Mouse (Mus musculus) neural tube, embryonic 15.5 days (tissue): ENCODE data around the gene Tmem139. TPM values are rescaled to one million over a fixed set of nuclear protein-coding genes. Genes with fewer than 3 reads are reported as not detected.

Experiments
- ATAC-seq: fragments of 200-750 bp; cut with Nextera tagmentation; 2 replicates; pipeline ENCODE4 v1.8.0; 2017; ENCODE audit warnings: mild to moderate bottlenecking, moderate TSS enrichment, moderate library complexity; ENCODE audit not compliant: low FRiP score
- H3K27ac ChIP-seq: fragments of 300-500 bp; sonication (generic); replicated peaks from 2 replicates; pipeline ENCODE4 v1.5.1; 2015; ENCODE audit warnings: mild to moderate bottlenecking, inconsistent platforms
- H3K27me3 ChIP-seq: fragments of 300-500 bp; sonication (generic); replicated peaks from 2 replicates; pipeline ENCODE4 v1.6.1; 2015; ENCODE audit warnings: inconsistent platforms
- H3K36me3 ChIP-seq: fragments of 300-500 bp; sonication (generic); 2 replicates; pipeline ENCODE4 v1.6.1; 2015; ENCODE audit warnings: inconsistent platforms
- H3K4me1 ChIP-seq: fragments of 300-500 bp; sonication (generic); 2 replicates; pipeline ENCODE4 v1.6.1; 2015; ENCODE audit warnings: inconsistent platforms
- H3K4me2 ChIP-seq: fragments of 300-500 bp; sonication (generic); 2 replicates; pipeline ENCODE4 v1.6.1; 2015; ENCODE audit warnings: inconsistent platforms, mild to moderate bottlenecking, moderate library complexity
- H3K4me3 ChIP-seq: fragments of 300-500 bp; sonication (generic); replicated peaks from 2 replicates; pipeline ENCODE4 v1.5.1; 2015; ENCODE audit warnings: mild to moderate bottlenecking, inconsistent platforms
- H3K9ac ChIP-seq: fragments of 300-500 bp; sonication (generic); replicated peaks from 2 replicates; pipeline ENCODE4 v1.6.1; 2015; ENCODE audit warnings: mild to moderate bottlenecking, inconsistent platforms
- H3K9me3 ChIP-seq: fragments of 300-500 bp; sonication (generic); replicated peaks from 2 replicates; pipeline ENCODE4 v1.6.1; 2016; ENCODE audit warnings: inconsistent platforms
- WGBS: fragments of 180-500 bp; shearing (Covaris S2); methylation state at CpG from one replicate; pipeline ENCODE4 v1.1.7; 2015; ENCODE audit warnings: mixed read lengths; 5-methylcytosine and 5-hydroxymethylcytosine counted together
- polyA plus RNA-seq: library from polyadenylated mRNA; unstranded; fragments of >200 nt; fragmentation: Nextera tagmentation; extraction: Ambion mirVana; gene quantifications from 2 replicates; pipeline ENCODE4 v1.2.1, GENCODE M21; 2015

The Tmem139 gene
- polyA plus RNA-seq, 1 experiment from 2014 or later = 0.13 TPM

DNA sequence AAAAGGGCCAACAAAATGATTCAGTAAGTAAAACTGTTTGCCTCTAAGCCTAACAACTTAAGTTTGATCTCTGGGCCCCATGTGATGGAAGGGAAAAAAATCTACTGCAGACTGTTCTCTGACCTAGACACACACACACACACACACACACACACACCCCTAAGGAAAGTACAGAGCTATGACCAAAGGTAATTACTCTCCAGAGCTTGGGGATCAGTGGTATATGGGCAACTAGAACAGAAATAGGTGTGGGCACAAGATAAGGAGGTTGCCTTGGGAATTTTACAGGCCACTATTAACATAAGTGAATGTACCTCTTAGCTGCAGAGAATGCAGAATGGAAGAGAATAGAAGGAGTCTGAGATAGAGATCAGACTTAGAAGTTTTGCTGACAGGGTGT lies 25.8 kb downstream of the Tmem139 start:
- Histone ChIP-seq H3K9me3 (no peaks in the 10 kb centered on the region), H3K36me3 (peaks cover 38% of the 10 kb centered on the region), H3K9ac (no peak overlapping the region), H3K27me3 (no peaks in the 10 kb centered on the region), H3K27ac (no peak overlapping the region), H3K4me2 (no peak overlapping the region), H3K4me3 (no peak overlapping the region), H3K4me1 (no peaks in the 10 kb centered on the region)
- no peak for ATAC-seq

DNA sequence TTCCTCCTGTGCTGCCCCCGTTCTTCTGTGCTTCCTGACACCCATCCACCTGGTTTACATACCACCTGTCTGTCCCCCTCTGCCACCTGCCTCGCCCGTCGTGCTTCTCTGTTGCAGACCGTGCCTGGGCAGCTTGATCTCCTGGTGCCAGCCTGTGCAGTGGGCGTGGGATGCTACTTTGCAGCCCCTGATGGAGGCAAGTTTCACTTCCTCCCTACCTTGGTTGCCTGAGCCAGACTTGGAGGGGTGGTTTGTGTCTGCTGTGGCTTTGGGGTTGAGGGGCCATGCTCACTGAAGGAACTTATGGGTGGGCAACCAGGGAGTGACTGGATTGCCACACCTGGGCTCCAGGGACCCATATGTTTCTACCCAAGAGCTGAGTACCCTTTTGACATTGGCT lies 31.6 kb downstream of the Tmem139 start:
- Histone ChIP-seq H3K36me3 (peaks cover 31% of the 10 kb centered on the region), H3K9me3 (no peaks in the 10 kb centered on the region)

DNA sequence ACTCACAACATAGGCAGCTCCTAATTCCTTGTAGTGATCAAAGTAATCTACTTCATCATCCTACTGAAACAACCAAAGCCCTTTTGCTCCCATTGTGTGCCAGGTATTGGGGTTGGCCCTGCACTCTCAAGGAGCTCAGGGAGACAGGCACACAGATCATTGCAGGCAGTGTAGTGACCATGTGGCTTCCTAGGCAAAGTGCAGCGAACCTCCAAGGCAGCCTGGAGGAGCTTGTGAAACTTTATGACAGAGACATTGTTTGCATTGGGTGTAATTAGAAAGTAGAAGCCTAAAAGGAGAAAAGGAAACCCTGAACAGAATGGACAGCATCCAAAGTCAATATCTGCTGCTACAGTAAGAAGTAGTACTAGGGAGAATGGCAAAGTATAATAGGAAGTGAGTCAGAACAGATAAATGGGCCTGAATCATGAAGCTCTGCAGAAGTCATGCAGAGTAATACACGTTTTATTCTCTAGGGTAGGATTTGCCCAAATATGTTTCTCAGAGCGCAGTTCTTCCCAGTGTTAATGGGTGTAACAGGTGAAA lies 33.9 kb downstream of the Tmem139 start:
- Histone ChIP-seq H3K36me3 (peaks cover 37% of the 10 kb centered on the region), H3K27ac (no peak overlapping the region), H3K4me1 (no peaks in the 10 kb centered on the region), H3K27me3 (no peaks in the 10 kb centered on the region), H3K9me3 (no peaks in the 10 kb centered on the region), H3K4me2 (no peak overlapping the region), H3K9ac (no peak overlapping the region), H3K4me3 (no peak overlapping the region)
- ATAC-seq = no peak
- WGBS = 66% methylated on average over 3 of the region's 3 CpGs

More for the DNA sequence above, 31.6 kb downstream of the Tmem139 start:
- Histone ChIP-seq H3K9ac (no peak overlapping the region), H3K27me3 (no peaks in the 10 kb centered on the region), H3K27ac (no peak overlapping the region), H3K4me1 (no peaks in the 10 kb centered on the region), H3K4me2 (no peak overlapping the region), H3K4me3 (no peak overlapping the region)
- WGBS = 97% methylated on average over 6 of the region's 6 CpGs
- ATAC-seq = no peak

DNA sequence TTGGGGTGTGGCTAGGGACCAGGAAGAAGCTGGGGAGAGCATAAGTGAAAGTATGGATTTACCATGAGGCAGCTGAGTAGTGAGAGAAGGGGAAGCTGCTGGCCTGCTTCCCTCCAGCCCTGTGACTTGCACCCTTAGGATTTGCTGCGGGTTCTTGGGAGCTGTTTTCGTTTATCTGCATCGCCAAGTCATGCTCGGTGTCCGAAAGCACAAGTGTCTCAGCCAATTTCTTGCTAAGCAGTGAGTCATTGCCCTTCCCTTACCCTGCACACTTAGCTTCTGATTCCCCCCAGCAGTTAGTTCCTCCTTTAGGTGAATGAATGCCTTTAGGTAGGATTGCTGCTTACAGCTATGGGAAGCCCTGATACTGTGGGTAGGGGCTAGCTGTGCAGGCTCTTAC lies 37.6 kb downstream of the Tmem139 start:
- 85% methylated on average over 5 of the region's 5 CpGs for WGBS
- Histone ChIP-seq H3K9ac (no peak overlapping the region), H3K27ac (no peak overlapping the region), H3K4me1 (no peaks in the 10 kb centered on the region), H3K27me3 (no peaks in the 10 kb centered on the region), H3K9me3 (no peaks in the 10 kb centered on the region), H3K36me3 (peaks cover 23% of the 10 kb centered on the region), H3K4me2 (no peak overlapping the region), H3K4me3 (no peak overlapping the region)
- no peak for ATAC-seq

DNA sequence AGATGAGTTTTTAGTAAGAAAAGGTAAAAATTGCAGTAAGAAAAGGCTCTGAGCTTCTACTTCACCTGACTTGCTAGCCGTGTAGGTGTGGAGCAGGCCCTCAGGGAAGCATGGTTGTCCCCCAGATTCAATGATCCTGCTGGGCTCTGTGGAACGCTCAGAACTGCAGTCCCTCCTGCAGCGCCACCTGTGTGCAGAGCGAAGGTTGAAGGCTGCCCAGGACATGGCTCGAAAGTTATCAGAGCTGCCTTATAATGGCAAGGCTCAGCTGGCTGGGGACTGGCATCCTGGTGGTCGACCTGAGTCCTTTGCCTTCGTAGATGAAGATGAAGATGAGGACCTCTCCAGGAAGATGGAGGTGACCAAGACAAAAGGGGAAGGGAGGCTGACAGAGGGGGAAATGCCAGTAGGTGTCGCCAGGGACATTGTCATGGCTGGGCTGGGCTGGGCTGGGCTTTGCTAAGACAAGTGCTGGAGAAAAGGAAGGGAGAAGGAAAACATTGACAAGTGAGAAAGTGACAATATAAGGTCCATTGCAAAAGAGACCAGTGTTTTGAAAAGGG lies 48.1 kb downstream of the Tmem139 start:
- no peak overlapping the region for H3K4me2 ChIP-seq
- no peaks in the 10 kb centered on the region for H3K27me3 ChIP-seq
- no peak overlapping the region for H3K9ac ChIP-seq
- H3K4me1 ChIP-seq = no peaks in the 10 kb centered on the region
- WGBS = 47% methylated on average over 8 of the region's 8 CpGs
- H3K36me3 ChIP-seq = peaks cover 29% of the 10 kb centered on the region
- H3K27ac ChIP-seq = no peak overlapping the region
- H3K4me3 ChIP-seq = no peak overlapping the region
- no peaks in the 10 kb centered on the region for H3K9me3 ChIP-seq
- no peak; the same call in 1 of the 2 replicates for ATAC-seq

DNA sequence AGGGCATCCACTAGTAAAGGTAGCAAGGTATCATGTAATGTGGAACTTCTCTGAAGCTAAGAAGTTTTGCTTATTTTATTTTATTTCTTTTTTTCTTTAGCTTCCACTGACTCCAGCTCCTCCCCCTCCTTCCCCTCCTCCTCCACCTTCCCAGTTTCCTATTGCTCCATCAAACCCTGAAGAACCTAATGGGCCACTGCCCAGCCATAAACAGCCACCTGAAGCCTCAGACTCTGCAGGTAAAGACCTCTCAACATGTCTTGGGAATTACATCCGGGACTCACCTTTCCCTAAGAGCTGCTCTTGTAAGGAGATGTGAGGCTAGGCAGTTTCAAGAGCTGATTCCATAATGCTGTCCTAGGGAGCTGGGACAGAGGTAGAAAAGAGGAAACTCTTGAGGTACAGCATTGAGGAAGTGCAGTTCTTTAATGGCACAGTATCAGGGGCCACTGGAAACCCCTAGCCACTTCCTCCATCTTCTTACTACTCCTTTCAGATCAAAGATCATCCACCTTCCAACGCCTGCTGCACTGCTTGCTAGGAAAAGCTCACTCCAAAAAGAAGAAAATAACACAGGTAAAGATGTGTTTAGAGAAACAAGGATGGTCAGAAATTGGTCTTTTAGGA lies 48.8 kb downstream of the Tmem139 start:
- ATAC-seq = no peak
- Histone ChIP-seq H3K4me3 (no peak overlapping the region), H3K4me2 (no peak overlapping the region), H3K36me3 (peaks cover 32% of the 10 kb centered on the region), H3K4me1 (no peaks in the 10 kb centered on the region), H3K27me3 (no peaks in the 10 kb centered on the region), H3K9me3 (no peaks in the 10 kb centered on the region), H3K9ac (no peak overlapping the region), H3K27ac (no peak overlapping the region)
- 93% methylated on average over 2 of the region's 2 CpGs for WGBS

Other genes starting within 250 kb of the Tmem139 start
- not detected in 2 replicates for gene Sva, start 223.6 kb upstream of the Tmem139 start, polyA plus RNA-seq
- gene Tas2r139, start 121.0 kb upstream of the Tmem139 start, polyA plus RNA-seq = not detected in 2 replicates
- not detected in 2 replicates for gene Tas2r144, start 46.6 kb upstream of the Tmem139 start, polyA plus RNA-seq
- gene Gstk1, start 16.0 kb upstream of the Tmem139 start, polyA plus RNA-seq = 13.7 and 14.4 TPM in 2 replicates
- gene Casp2, start 3.0 kb downstream of the Tmem139 start, polyA plus RNA-seq = 27.1 and 35.9 TPM in 2 replicates
- gene Clcn1, start 24.7 kb downstream of the Tmem139 start, polyA plus RNA-seq = 1.1 and 1.2 TPM in 2 replicates
- gene Fam131b, start 62.7 kb downstream of the Tmem139 start, polyA plus RNA-seq = 6.9 and 8.2 TPM in 2 replicates
- gene Zyx, start 87.7 kb downstream of the Tmem139 start, polyA plus RNA-seq = 60.0 and 72.5 TPM in 2 replicates
- 0.24 and 1.9 TPM in 2 replicates for gene Epha1, start 111.3 kb downstream of the Tmem139 start, polyA plus RNA-seq
- not detected in 2 replicates for gene Tas2r143, start 138.3 kb downstream of the Tmem139 start, polyA plus RNA-seq
- gene Tas2r135, start 143.5 kb downstream of the Tmem139 start, polyA plus RNA-seq = not detected in 2 replicates
- 0.20 TPM in 1 of 2 replicates, not detected in the other for gene Tas2r126, start 172.6 kb downstream of the Tmem139 start, polyA plus RNA-seq
- gene Olfr458, start 203.2 kb downstream of the Tmem139 start, polyA plus RNA-seq = not detected in 2 replicates
- not detected in 2 replicates for gene Olfr457, start 214.4 kb downstream of the Tmem139 start, polyA plus RNA-seq
- not detected in 2 replicates for gene Olfr456, start 225.2 kb downstream of the Tmem139 start, polyA plus RNA-seq